Comparison of ENCODE assay signal across 22 mouse cellular contexts in genomic region chr9:9312274-9312673, GRCm38 (mm10).
A peak's percentile ranks its signal among the peaks of the same experiment; 100 is the strongest.
DNase-seq lines count a peak whose midpoint lies in the region; ATAC-seq and TF ChIP-seq lines count a peak whose summit lies in the region.
"Had no signal": no experiment of that assay in that cellular context is flagged by ENCODE, and none has a peak within 500 bp of the region (broad histone marks: within the 10 kb centered on the region; RNA-seq: fewer than 3 reads in every experiment).

No protein-coding gene starts in this region.

- peak; percentile 21 for DNase-seq in embryo, embryonic 10 days (ENCODE audit: low spot score)
- no peak for DNase-seq in embryo, embryonic 9.5 days (ENCODE audit: extremely low spot score)
- peak; percentile 7 for DNase-seq in hindbrain, embryonic 10.5 days (ENCODE audit: low spot score)
- no peak for DNase-seq in hindbrain, postnatal 0 days (ENCODE audit: low spot score)
- peak; percentile 7 for DNase-seq in lung, postnatal 10 days
- no peak for DNase-seq in lung, adult 18-20 months
- no peak for DNase-seq in adrenal gland, adult 8-10 months
- DNase-seq: adrenal gland, postnatal 25 days; cerebellum, adult 8-10 months; cerebellum, postnatal 36 days; heart, adult 11 months; heart, postnatal 36 days; kidney, adult 9 months; kidney, postnatal 36 days; lung, adult 2 months had no signal

- H3K4me2 ChIP-seq in hindbrain, postnatal 0 days (ENCODE audit: low read depth, low read length) = no peak overlapping the region
- no peak overlapping the region for H3K4me2 ChIP-seq in neural tube, embryonic 15.5 days
- H3K4me2 ChIP-seq: embryonic facial prominence, embryonic 13.5 days; hindbrain, embryonic 15.5 days; limb, embryonic 13.5 days; liver, embryonic 12.5 days; midbrain, embryonic 12.5 days had no signal

- no peak overlapping the region; the same call in 1 of the 2 replicates for H3K27ac ChIP-seq in hindbrain, embryonic 10.5 days
- H3K27ac ChIP-seq in hindbrain, postnatal 0 days = no peak overlapping the region
- H3K27ac ChIP-seq in neural tube, embryonic 15.5 days (replicated peaks) = no peak overlapping the region
- H3K27ac ChIP-seq: embryonic facial prominence, embryonic 13.5 days; hindbrain, embryonic 15.5 days; limb, embryonic 13.5 days; liver, embryonic 12.5 days; midbrain, embryonic 12.5 days had no signal

- H3K4me3 ChIP-seq in hindbrain, embryonic 10.5 days = no peak overlapping the region
- no peak overlapping the region for H3K4me3 ChIP-seq in hindbrain, postnatal 0 days (ENCODE audit: low read length)
- H3K4me3 ChIP-seq in neural tube, embryonic 15.5 days (replicated peaks) = no peak overlapping the region
- H3K4me3 ChIP-seq: embryonic facial prominence, embryonic 13.5 days; hindbrain, embryonic 15.5 days; limb, embryonic 13.5 days; liver, embryonic 12.5 days; midbrain, embryonic 12.5 days had no signal

- no peaks in the 10 kb centered on the region for H3K9me3 ChIP-seq in hindbrain, embryonic 10.5 days
- no peaks in the 10 kb centered on the region for H3K9me3 ChIP-seq in hindbrain, postnatal 0 days (ENCODE audit: low read length)
- H3K9me3 ChIP-seq in neural tube, embryonic 15.5 days (replicated peaks) = no peaks in the 10 kb centered on the region
- H3K9me3 ChIP-seq: embryonic facial prominence, embryonic 13.5 days; hindbrain, embryonic 15.5 days; limb, embryonic 13.5 days; liver, embryonic 12.5 days; midbrain, embryonic 12.5 days had no signal

- no peak overlapping the region for H3K9ac ChIP-seq in hindbrain, postnatal 0 days (replicated peaks; ENCODE audit: low read length)
- no peak overlapping the region for H3K9ac ChIP-seq in neural tube, embryonic 15.5 days (replicated peaks)
- H3K9ac ChIP-seq: embryonic facial prominence, embryonic 13.5 days; hindbrain, embryonic 15.5 days; limb, embryonic 13.5 days; liver, embryonic 12.5 days; midbrain, embryonic 12.5 days had no signal

- peaks cover 10% of the 10 kb centered on the region for H3K4me1 ChIP-seq in hindbrain, embryonic 10.5 days (replicated peaks)
- H3K4me1 ChIP-seq in hindbrain, postnatal 0 days (ENCODE audit: insufficient read depth, low read length) = no peaks in the 10 kb centered on the region
- H3K4me1 ChIP-seq in neural tube, embryonic 15.5 days = no peaks in the 10 kb centered on the region
- H3K4me1 ChIP-seq: hindbrain, embryonic 15.5 days; limb, embryonic 13.5 days; liver, embryonic 12.5 days had no signal

- H3K36me3 ChIP-seq in hindbrain, embryonic 10.5 days = no peaks in the 10 kb centered on the region
- H3K36me3 ChIP-seq in hindbrain, postnatal 0 days (ENCODE audit: insufficient read depth, low read length) = no peaks in the 10 kb centered on the region
- no peaks in the 10 kb centered on the region for H3K36me3 ChIP-seq in neural tube, embryonic 15.5 days
- H3K36me3 ChIP-seq: embryonic facial prominence, embryonic 13.5 days; hindbrain, embryonic 15.5 days; limb, embryonic 13.5 days; liver, embryonic 12.5 days; midbrain, embryonic 12.5 days had no signal

- TF ChIP-seq CTCF in hindbrain, postnatal 0 days (IDR thresholded peaks at IDR 0.05; ENCODE audit: low read depth) = no peak

- H3K27me3 ChIP-seq in hindbrain, embryonic 10.5 days (ENCODE audit: insufficient read depth, poor library complexity, severe bottlenecking) = no peaks in the 10 kb centered on the region
- H3K27me3 ChIP-seq in hindbrain, postnatal 0 days (ENCODE audit: insufficient read depth, low read length) = no peaks in the 10 kb centered on the region
- H3K27me3 ChIP-seq in neural tube, embryonic 15.5 days (replicated peaks) = no peaks in the 10 kb centered on the region
- H3K27me3 ChIP-seq: embryonic facial prominence, embryonic 13.5 days; hindbrain, embryonic 15.5 days; limb, embryonic 13.5 days; liver, embryonic 12.5 days; midbrain, embryonic 12.5 days had no signal

- no peak for ATAC-seq in hindbrain, postnatal 0 days
- ATAC-seq in neural tube, embryonic 15.5 days (ENCODE audit: low FRiP score) = no peak
- ATAC-seq: forebrain, embryonic 16.5 days; liver, embryonic 12.5 days had no signal

Comparison
In these comparisons a context has a peak if more than half of its experiments do, and no peak if none do; other contexts are left out.
1. DNase-seq: peak in embryo, embryonic 10 days (single experiment), hindbrain, embryonic 10.5 days (single experiment) and lung, postnatal 10 days (single experiment); none in embryo, embryonic 9.5 days (single experiment), hindbrain, postnatal 0 days (single experiment), lung, adult 18-20 months (0 of 2) and adrenal gland, adult 8-10 months (single experiment).